Mouse (Mus musculus): ENCODE results near the gene Irak2. TPM values are rescaled to one million over a fixed set of nuclear protein-coding genes. Genes with fewer than 3 reads are reported as not detected.
A peak's percentile ranks its signal among the peaks of the same experiment; 100 is the strongest.

The Irak2 gene
- polyA plus RNA-seq (2015; fragmentation: Nextera tagmentation; extraction: Ambion mirVana) = 3.4 and 3.6 TPM in 2 replicates

DNA sequence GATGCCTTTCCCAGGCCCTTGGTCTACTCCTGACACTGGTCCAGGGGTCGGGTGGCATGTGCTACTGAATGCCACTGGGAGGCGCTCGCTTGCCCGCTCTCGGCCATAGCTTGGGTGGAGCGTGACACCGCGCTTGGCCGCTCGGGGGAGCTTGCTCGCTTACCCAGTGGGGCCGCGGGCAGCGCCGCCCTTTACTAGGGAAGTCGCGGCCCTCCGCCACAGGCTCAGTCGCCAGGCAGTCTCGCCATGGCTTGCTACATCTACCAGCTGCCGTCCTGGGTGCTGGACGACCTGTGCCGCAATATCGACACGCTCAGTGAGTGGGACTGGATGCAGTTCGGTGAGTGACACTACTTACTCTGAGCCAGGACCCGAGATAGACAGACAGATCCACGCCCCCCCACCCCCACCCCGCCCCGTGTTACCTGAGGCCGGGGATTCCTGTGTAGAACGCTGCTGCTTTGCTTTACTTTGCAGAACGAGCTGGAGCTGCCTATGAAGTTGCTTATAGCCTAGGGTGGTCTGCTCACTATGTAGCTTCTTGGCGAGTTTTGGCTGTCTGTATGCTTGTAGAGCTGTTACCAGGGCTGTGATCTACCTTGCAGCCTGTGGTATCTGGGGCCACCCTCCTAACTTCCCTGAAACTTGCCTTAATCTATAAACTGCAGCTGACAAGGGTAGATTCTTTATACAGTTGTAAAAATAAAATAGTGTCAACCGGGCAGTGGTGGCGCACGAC lies at the start of gene Irak2:
Gene Irak2 (plus strand): TSS at position 166 of the 739 bp plus-strand sequence.
- Histone ChIP-seq H3K9me3 (no peaks in the 10 kb centered on the region), H3K4me1 (0 out of 2 replicates have a peak, but pooled peaks cover 5% of the 10 kb centered on the region), H3K4me3 (peak within 1 kb of the TSS; percentile 58), H3K36me3 (peaks cover under 1% of the 10 kb centered on the region; the same call in 1 of the 2 replicates), H3K4me2 (replicated peaks) (peak within 1 kb of the TSS; percentile 69), H3K9ac (peak within 1 kb of the TSS; percentile 65), H3K27ac (peak within 1 kb of the TSS; percentile 33; the same call in 1 of the 2 replicates), H3K27me3 (no peaks in the 10 kb centered on the region)
- ATAC-seq (ENCODE audit: low FRiP score, low read depth) = peak; percentile 92
- 6% methylated on average over 37 of the region's 37 CpGs for WGBS

GRCm38 (mm10) chr6:113592637-113593036 lies 45.6 kb upstream of the Irak2 start:
- no peak for ATAC-seq (ENCODE audit: low FRiP score, low read depth)
- H3K4me3 ChIP-seq = no peak overlapping the region
- no peaks in the 10 kb centered on the region for H3K4me1 ChIP-seq
- no peaks in the 10 kb centered on the region for H3K27me3 ChIP-seq
- H3K4me2 ChIP-seq (replicated peaks) = no peak overlapping the region
- H3K9me3 ChIP-seq = no peaks in the 10 kb centered on the region
- no peak overlapping the region for H3K9ac ChIP-seq
- peaks cover 9% of the 10 kb centered on the region; the same call in 1 of the 2 replicates for H3K36me3 ChIP-seq
- H3K27ac ChIP-seq = no peak overlapping the region
- 93% methylated on average over 2 of the region's 2 CpGs for WGBS

- Histone ChIP-seq H3K4me2 (replicated peaks) (no peak overlapping the region), H3K4me1 (peaks cover 8% of the 10 kb centered on the region; the same call in 1 of the 2 replicates), H3K36me3 (no peaks in the 10 kb centered on the region), H3K9ac (no peak overlapping the region), H3K4me3 (no peak overlapping the region), H3K9me3 (no peaks in the 10 kb centered on the region), H3K27ac (no peak overlapping the region), H3K27me3 (no peaks in the 10 kb centered on the region)
- ATAC-seq (ENCODE audit: low FRiP score, low read depth) = no peak
- WGBS = 89% methylated on average over 4 of the region's 4 CpGs
Measured at GRCm38 (mm10) chr6:113597945-113598344, 40.3 kb upstream of the Irak2 start.

- 79% methylated on average over 5 of the region's 5 CpGs for WGBS
Measured at GRCm38 (mm10) chr6:113599833-113600232, 38.4 kb upstream of the Irak2 start.

GRCm38 (mm10) chr6:113600543-113601139 lies 37.6 kb upstream of the Irak2 start, which contains the start of gene Fancd2os:
TSS of gene Fancd2os (minus strand) at chr6:113600715.
- Histone ChIP-seq H3K9ac (peak within 1 kb of the TSS; percentile 5; the same call in 1 of the 2 replicates), H3K27me3 (no peaks in the 10 kb centered on the region), H3K4me2 (replicated peaks) (0 out of 2 replicates have a peak within 1 kb of the TSS, but pooled peaks have one; percentile 9), H3K27ac (no peak within 1 kb of the TSS), H3K4me3 (no peak within 1 kb of the TSS), H3K36me3 (no peaks in the 10 kb centered on the region), H3K9me3 (no peaks in the 10 kb centered on the region), H3K4me1 (peaks cover 12% of the 10 kb centered on the region)
- ATAC-seq (ENCODE audit: low FRiP score, low read depth) = no peak
- 43% methylated on average over 23 of the region's 23 CpGs for WGBS

More at GRCm38 (mm10) chr6:113599833-113600232, 38.4 kb upstream of the Irak2 start:
- no peak overlapping the region for H3K4me3 ChIP-seq
- H3K9ac ChIP-seq = no peak overlapping the region
- no peaks in the 10 kb centered on the region for H3K36me3 ChIP-seq
- no peaks in the 10 kb centered on the region for H3K9me3 ChIP-seq
- no peak overlapping the region for H3K4me2 ChIP-seq (replicated peaks)
- H3K4me1 ChIP-seq = peaks cover 8% of the 10 kb centered on the region; the same call in 1 of the 2 replicates
- no peaks in the 10 kb centered on the region for H3K27me3 ChIP-seq
- no peak overlapping the region for H3K27ac ChIP-seq
- no peak for ATAC-seq (ENCODE audit: low FRiP score, low read depth)

GRCm38 (mm10) chr6:113602821-113603220 lies 35.4 kb upstream of the Irak2 start:
- ATAC-seq (ENCODE audit: low FRiP score, low read depth) = no peak

GRCm38 (mm10) chr6:113603993-113604392 lies 34.3 kb upstream of the Irak2 start:
- H3K27me3 ChIP-seq = no peaks in the 10 kb centered on the region
- no peak overlapping the region for H3K27ac ChIP-seq
- no peaks in the 10 kb centered on the region for H3K9me3 ChIP-seq
- peak overlapping the region; percentile 94 for H3K4me3 ChIP-seq
- WGBS = 45% methylated on average over 12 of the region's 12 CpGs
- peaks cover 7% of the 10 kb centered on the region; the same call in 1 of the 2 replicates for H3K36me3 ChIP-seq
- ATAC-seq (ENCODE audit: low FRiP score, low read depth) = no peak
- peak overlapping the region; percentile 80 for H3K4me2 ChIP-seq (replicated peaks)
- H3K4me1 ChIP-seq = peaks cover 23% of the 10 kb centered on the region
- H3K9ac ChIP-seq = peak overlapping the region; percentile 94

More at GRCm38 (mm10) chr6:113602821-113603220, 35.4 kb upstream of the Irak2 start:
- 93% methylated on average over 6 of the region's 6 CpGs for WGBS
- H3K9me3 ChIP-seq = no peaks in the 10 kb centered on the region
- H3K27me3 ChIP-seq = no peaks in the 10 kb centered on the region
- H3K4me3 ChIP-seq = no peak overlapping the region
- no peak overlapping the region for H3K4me2 ChIP-seq (replicated peaks)
- H3K27ac ChIP-seq = no peak overlapping the region
- H3K9ac ChIP-seq = no peak overlapping the region
- H3K4me1 ChIP-seq = peaks cover 23% of the 10 kb centered on the region
- peaks cover 1% of the 10 kb centered on the region; the same call in 1 of the 2 replicates for H3K36me3 ChIP-seq

DNA sequence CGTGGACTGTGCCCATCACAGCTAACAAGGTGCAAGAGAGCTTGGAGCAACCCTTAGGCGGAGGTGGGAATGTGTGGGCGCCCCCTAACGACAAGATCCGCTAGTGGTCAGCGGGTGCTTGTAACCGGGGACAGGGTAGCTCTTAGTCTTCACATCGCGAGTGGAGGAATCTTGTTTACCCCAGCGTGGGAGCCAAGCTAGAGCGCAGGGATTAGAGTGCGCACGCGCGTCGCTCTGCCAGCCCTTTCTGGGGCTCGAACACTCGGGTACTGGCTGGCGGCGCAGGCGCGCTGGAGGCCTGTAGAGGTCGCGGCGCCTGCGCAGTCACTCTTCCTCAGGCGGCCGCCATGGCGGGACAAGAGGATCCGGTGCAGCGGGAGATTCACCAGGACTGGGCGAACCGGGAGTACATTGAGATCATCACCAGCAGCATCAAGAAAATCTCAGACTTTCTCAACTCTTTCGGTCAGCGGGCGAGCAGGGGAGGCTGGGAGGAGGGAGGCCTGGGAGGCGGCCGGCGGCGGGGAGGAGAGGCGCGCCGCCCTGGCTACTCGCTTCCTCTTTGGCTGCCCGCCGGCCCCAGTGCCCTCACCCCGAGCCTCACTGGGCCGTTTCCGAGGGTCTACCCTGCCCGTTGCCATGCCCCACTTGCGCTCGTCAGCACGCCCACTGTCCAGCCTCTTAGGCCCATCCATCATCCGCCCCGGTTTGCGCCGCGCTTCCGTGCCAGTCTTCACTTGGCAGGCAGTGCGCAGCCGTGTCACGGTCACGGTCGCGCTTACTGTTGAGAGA lies 33.6 kb upstream of the Irak2 start, which contains the start of gene Brk1:
Gene Brk1 (plus strand): TSS at position 341 of the 792 bp plus-strand sequence.
- peak within 1 kb of the TSS; percentile 94 for H3K9ac ChIP-seq
- ATAC-seq (ENCODE audit: low FRiP score, low read depth) = peak; percentile 91
- H3K36me3 ChIP-seq = peaks cover 7% of the 10 kb centered on the region; the same call in 1 of the 2 replicates

DNA sequence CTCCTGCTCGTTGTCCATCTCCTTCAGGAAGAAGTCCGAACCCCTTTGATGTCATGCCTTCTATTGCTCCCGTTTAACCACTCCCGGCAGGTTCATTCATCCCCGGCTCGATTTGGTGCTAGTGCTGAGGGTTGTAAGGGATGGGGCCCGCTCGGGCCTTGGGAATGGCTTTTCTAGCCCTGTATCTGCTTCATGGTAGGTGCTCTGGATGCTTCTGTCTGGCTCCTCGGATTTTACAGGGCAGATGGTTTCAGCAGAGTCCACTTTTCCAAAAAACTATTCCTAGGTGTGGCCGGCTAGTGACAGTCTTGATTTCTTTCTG lies 33.1 kb upstream of the Irak2 start:
- H3K27me3 ChIP-seq = no peaks in the 10 kb centered on the region
- peaks cover 19% of the 10 kb centered on the region for H3K4me1 ChIP-seq
- H3K4me3 ChIP-seq = peak overlapping the region; percentile 94
- 4% methylated on average over 10 of the region's 10 CpGs for WGBS
- H3K9ac ChIP-seq = peak overlapping the region; percentile 94
- peak overlapping the region; percentile 81; the same call in 1 of the 2 replicates for H3K27ac ChIP-seq
- ATAC-seq (ENCODE audit: low FRiP score, low read depth) = no peak
- peaks cover 8% of the 10 kb centered on the region for H3K36me3 ChIP-seq
- H3K4me2 ChIP-seq (replicated peaks) = peak overlapping the region; percentile 80
- H3K9me3 ChIP-seq = no peaks in the 10 kb centered on the region

More for the DNA sequence above, 33.6 kb upstream of the Irak2 start, which contains the start of gene Brk1:
- Histone ChIP-seq H3K4me3 (peak within 1 kb of the TSS; percentile 94), H3K9me3 (no peaks in the 10 kb centered on the region), H3K27me3 (no peaks in the 10 kb centered on the region), H3K4me1 (peaks cover 23% of the 10 kb centered on the region), H3K4me2 (replicated peaks) (peak within 1 kb of the TSS; percentile 80), H3K27ac (peak within 1 kb of the TSS; percentile 81)
- under 1% methylated on average over 65 of the region's 65 CpGs for WGBS

GRCm38 (mm10) chr6:113608871-113609270 lies 29.4 kb upstream of the Irak2 start:
- Histone ChIP-seq H3K4me1 (peaks cover 15% of the 10 kb centered on the region), H3K36me3 (peaks cover 41% of the 10 kb centered on the region), H3K27me3 (no peaks in the 10 kb centered on the region), H3K27ac (no peak overlapping the region), H3K4me3 (no peak overlapping the region), H3K9ac (no peak overlapping the region), H3K9me3 (peaks cover 3% of the 10 kb centered on the region; the same call in 1 of the 2 replicates), H3K4me2 (replicated peaks) (no peak overlapping the region)
- 76% methylated on average over 6 of the region's 6 CpGs for WGBS
- no peak for ATAC-seq (ENCODE audit: low FRiP score, low read depth)

DNA sequence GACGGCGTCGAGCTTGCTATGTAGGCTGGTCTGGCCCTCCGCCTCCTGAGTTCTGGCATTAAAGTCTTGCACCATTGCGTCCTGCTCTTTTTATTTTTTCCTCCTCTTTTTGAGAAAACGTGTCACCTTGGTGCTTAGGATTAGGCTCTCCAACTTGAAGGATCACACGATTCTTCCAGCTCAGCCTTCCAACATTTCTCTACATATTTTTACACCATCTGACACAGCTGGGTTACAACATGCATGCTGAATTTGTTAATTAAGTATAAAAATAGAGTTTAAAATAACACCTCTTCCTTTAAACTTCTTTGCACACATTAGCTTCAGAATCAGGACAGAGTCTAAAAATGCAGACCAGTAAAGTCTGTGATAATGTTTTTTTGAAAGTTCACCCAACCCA lies 29.0 kb upstream of the Irak2 start:
- Histone ChIP-seq H3K27me3 (no peaks in the 10 kb centered on the region), H3K9ac (no peak overlapping the region), H3K36me3 (peaks cover 45% of the 10 kb centered on the region), H3K4me1 (peaks cover 15% of the 10 kb centered on the region), H3K4me3 (no peak overlapping the region), H3K9me3 (peaks cover 3% of the 10 kb centered on the region; the same call in 1 of the 2 replicates), H3K4me2 (replicated peaks) (no peak overlapping the region), H3K27ac (no peak overlapping the region)
- 89% methylated on average over 7 of the region's 7 CpGs for WGBS
- ATAC-seq (ENCODE audit: low FRiP score, low read depth) = no peak
